Mouse (Mus musculus) liver, postnatal 0 days (tissue): ENCODE data around the gene Stard3nl. TPM values are rescaled to one million over a fixed set of nuclear protein-coding genes. Genes with fewer than 3 reads are reported as not detected.
A peak's percentile ranks its signal among the peaks of the same experiment; 100 is the strongest.

Source experiments
- ATAC-seq: fragments of 200-750 bp; cut with Nextera tagmentation; 2 replicates; pipeline ENCODE4 v1.8.0; 2017; ENCODE audit warnings: mild to moderate bottlenecking, moderate library complexity
- DNase-seq: peaks from one replicate; pipeline ENCODE4 v3.0.0-alpha.2; 2016
- H3K27ac ChIP-seq: fragments of 300-500 bp; sonication (generic); 2 replicates; pipeline ENCODE4 v1.5.1; 2014; ENCODE audit warnings: antibody characterized with exemption, moderate library complexity, mild to moderate bottlenecking, low read depth
- H3K27me3 ChIP-seq: fragments of 300-500 bp; sonication (generic); 2 replicates; pipeline ENCODE4 v1.6.1; 2014; ENCODE audit warnings: low read length, control low read depth, mixed read lengths; ENCODE audit not compliant: insufficient read depth
- H3K36me3 ChIP-seq: fragments of 300-500 bp; sonication (generic); replicated peaks from 2 replicates; pipeline ENCODE4 v1.6.1; 2014; ENCODE audit warnings: mild to moderate bottlenecking, control low read depth, low read length, moderate library complexity, mixed read lengths; ENCODE audit not compliant: insufficient read depth
- H3K4me1 ChIP-seq: fragments of 300-500 bp; sonication (generic); 2 replicates; pipeline ENCODE4 v1.6.1; 2014; ENCODE audit warnings: antibody characterized with exemption, mild to moderate bottlenecking, control low read depth; ENCODE audit not compliant: insufficient read depth
- H3K4me2 ChIP-seq: fragments of 300-500 bp; sonication (generic); 2 replicates; pipeline ENCODE4 v1.6.1; 2014; ENCODE audit warnings: low read depth, mild to moderate bottlenecking, low read length, moderate library complexity, mixed read lengths
- H3K4me3 ChIP-seq: fragments of 300-500 bp; sonication (generic); 2 replicates; pipeline ENCODE4 v1.5.1; 2014; ENCODE audit warnings: low read depth, low read length
- H3K9ac ChIP-seq: fragments of 300-500 bp; sonication (generic); replicated peaks from 2 replicates; pipeline ENCODE4 v1.6.1; 2014; ENCODE audit warnings: mild to moderate bottlenecking, moderate library complexity
- H3K9me3 ChIP-seq: fragments of 300-500 bp; sonication (generic); 2 replicates; pipeline ENCODE4 v1.6.1; 2016; ENCODE audit warnings: mild to moderate bottlenecking, control low read depth, low read length, mixed read lengths
- CTCF ChIP-seq: sonication (generic); IDR thresholded peaks from 2 replicates; pipeline ENCODE4 v1.5.1; 2016; ENCODE audit warnings: antibody characterized with exemption, low read depth
- EP300 ChIP-seq: IDR thresholded peaks from 2 replicates; pipeline ENCODE4 v1.6.1; 2016; ENCODE audit warnings: antibody characterized with exemption, low read depth, mild to moderate bottlenecking
- WGBS: fragments of 180-500 bp; shearing (Covaris S2); extraction: QIAGEN DNeasy Blood & Tissue Kit; methylation state at CpG from one replicate; pipeline ENCODE4 v1.1.7; 2014; ENCODE audit not compliant: insufficient replicate concordance; 5-methylcytosine and 5-hydroxymethylcytosine counted together
- polyA plus RNA-seq: library from polyadenylated mRNA; unstranded; fragments of >200 nt; fragmentation: Nextera tagmentation; extraction: Ambion mirVana; gene quantifications from 2 replicates; pipeline ENCODE4 v1.2.1, GENCODE M21; 2015

Gene Stard3nl
- polyA plus RNA-seq, 1 experiment from 2014 or later: 19.5 TPM

GRCm38 (mm10) chr13:19367536-19367935 is 28.1 kb downstream of the Stard3nl start:
- H3K36me3 ChIP-seq: peaks cover 11% of the 10 kb centered on the region
- H3K9ac ChIP-seq: no peak overlapping the region
- H3K9me3 ChIP-seq: no peaks in the 10 kb centered on the region
- no peaks in the 10 kb centered on the region for H3K27me3 ChIP-seq
- H3K27ac ChIP-seq: no peak overlapping the region
- peaks cover 3% of the 10 kb centered on the region; the same call in 1 of the 2 replicates for H3K4me1 ChIP-seq
- no peak for ATAC-seq
- DNase-seq: no peak
- TF ChIP-seq CTCF: no peak
- TF ChIP-seq EP300: no peak
- H3K4me2 ChIP-seq: no peak overlapping the region
- 83% methylated on average over 7 of the region's 7 CpGs for WGBS
- no peak overlapping the region for H3K4me3 ChIP-seq

- no peak for DNase-seq
These were observed 28.7 kb downstream of the Stard3nl start for GRCm38 (mm10) chr13:19366866-19367265.

DNA sequence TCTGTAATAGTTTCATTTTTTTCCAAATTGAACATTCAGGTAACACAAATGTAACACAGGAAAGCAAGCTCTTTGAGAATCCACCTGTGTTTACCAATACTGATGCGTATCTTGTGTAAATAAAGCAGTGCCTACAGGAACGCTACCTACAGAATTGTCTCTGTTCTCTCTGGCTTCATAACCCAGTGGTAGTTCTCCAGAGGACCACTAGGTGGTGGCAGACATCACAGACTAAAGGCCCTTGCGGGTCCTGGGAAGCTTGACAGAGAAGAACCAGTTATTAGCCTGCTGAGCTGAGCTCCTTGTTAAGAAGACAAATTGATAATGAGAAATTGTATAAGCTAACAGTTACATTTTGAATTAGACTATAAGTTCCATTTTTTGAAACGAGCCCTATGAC is 30.0 kb downstream of the Stard3nl start:
- H3K27ac ChIP-seq: no peak overlapping the region
- H3K4me1 ChIP-seq: peaks cover 3% of the 10 kb centered on the region; the same call in 1 of the 2 replicates
- no peak overlapping the region for H3K4me3 ChIP-seq
- H3K27me3 ChIP-seq: no peaks in the 10 kb centered on the region
- TF ChIP-seq CTCF (peak; percentile 94), EP300 (no peak)
- peaks cover 9% of the 10 kb centered on the region for H3K36me3 ChIP-seq
- ATAC-seq (peak; percentile 44), DNase-seq (peak; percentile 76)
- H3K4me2 ChIP-seq: no peak overlapping the region
- 29% methylated on average over 4 of the region's 4 CpGs for WGBS
- H3K9ac ChIP-seq: no peak overlapping the region
- no peaks in the 10 kb centered on the region for H3K9me3 ChIP-seq

More at GRCm38 (mm10) chr13:19366866-19367265, 28.7 kb downstream of the Stard3nl start:
- Histone ChIP-seq H3K9me3 (no peaks in the 10 kb centered on the region), H3K27me3 (no peaks in the 10 kb centered on the region), H3K36me3 (peaks cover 11% of the 10 kb centered on the region), H3K9ac (no peak overlapping the region), H3K4me2 (no peak overlapping the region), H3K27ac (no peak overlapping the region), H3K4me1 (peaks cover 3% of the 10 kb centered on the region; the same call in 1 of the 2 replicates), H3K4me3 (no peak overlapping the region)
- TF ChIP-seq EP300 (no peak), CTCF (no peak)
- no peak for ATAC-seq
- WGBS: 54% methylated on average over 2 of the region's 2 CpGs

DNA sequence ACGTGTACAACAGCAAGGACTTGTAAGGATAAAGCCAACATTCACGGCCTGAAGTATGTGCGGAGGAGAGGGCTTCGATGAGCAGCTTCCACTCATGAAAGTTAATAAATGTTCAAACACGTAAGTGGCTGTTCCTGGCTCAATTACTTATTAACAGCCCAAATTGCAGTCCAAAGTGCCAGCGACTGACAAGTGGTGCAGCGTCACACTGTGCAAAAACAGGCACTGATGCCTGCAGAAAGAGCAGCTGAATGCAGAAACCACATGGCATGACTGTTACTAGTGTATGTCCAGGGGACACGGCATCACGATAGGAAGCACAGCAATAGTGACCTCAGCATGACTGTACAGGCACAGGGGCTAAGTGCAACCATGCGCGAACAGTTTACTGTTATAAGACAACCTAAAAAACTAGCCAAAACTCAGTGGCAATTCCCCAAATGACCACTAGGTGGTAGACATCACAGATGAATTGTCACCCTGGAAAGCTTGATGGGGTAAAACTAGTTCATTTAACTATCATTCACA is 31.3 kb downstream of the Stard3nl start:
- TF ChIP-seq CTCF (peak; percentile 84), EP300 (no peak)
- H3K27ac ChIP-seq: no peak overlapping the region
- peak; percentile 56 for DNase-seq
- H3K9me3 ChIP-seq: no peaks in the 10 kb centered on the region
- peaks cover 5% of the 10 kb centered on the region; the same call in 1 of the 2 replicates for H3K36me3 ChIP-seq
- H3K4me2 ChIP-seq: no peak overlapping the region
- peak; percentile 84 for ATAC-seq
- no peaks in the 10 kb centered on the region for H3K27me3 ChIP-seq
- no peak overlapping the region for H3K9ac ChIP-seq
- H3K4me3 ChIP-seq: no peak overlapping the region
- 59% methylated on average over 11 of the region's 11 CpGs for WGBS
- H3K4me1 ChIP-seq: peaks cover 3% of the 10 kb centered on the region; the same call in 1 of the 2 replicates

DNA sequence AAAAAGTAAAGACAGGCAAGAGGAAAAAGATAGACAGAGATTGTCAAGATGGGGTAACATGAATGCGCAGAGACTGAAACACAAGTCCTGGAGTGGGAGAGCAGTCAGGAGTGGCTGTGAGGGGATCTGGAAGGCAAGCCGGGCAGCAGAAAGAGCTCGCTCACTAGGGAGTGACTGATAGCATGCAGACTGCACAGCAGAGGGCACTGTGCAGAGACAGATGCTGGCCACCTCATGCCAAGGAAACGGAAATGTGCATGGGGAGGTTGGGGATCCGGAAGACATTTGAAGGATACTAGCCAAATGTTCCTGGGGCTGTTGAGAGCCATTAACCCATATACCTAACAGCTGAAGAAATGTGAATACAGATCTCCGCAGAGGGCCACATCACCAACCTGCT is 33.2 kb downstream of the Stard3nl start:
- DNase-seq: no peak
- H3K27me3 ChIP-seq: no peaks in the 10 kb centered on the region
- no peak overlapping the region for H3K9ac ChIP-seq
- no peak for ATAC-seq
- H3K4me1 ChIP-seq: peaks cover 3% of the 10 kb centered on the region; the same call in 1 of the 2 replicates
- no peak overlapping the region for H3K4me3 ChIP-seq
- WGBS: 68% methylated on average over 6 of the region's 6 CpGs
- TF ChIP-seq CTCF (peak; percentile 53), EP300 (no peak)
- peaks cover 7% of the 10 kb centered on the region; the same call in 1 of the 2 replicates for H3K36me3 ChIP-seq
- H3K27ac ChIP-seq: no peak overlapping the region
- no peak overlapping the region for H3K4me2 ChIP-seq
- no peaks in the 10 kb centered on the region for H3K9me3 ChIP-seq

DNA sequence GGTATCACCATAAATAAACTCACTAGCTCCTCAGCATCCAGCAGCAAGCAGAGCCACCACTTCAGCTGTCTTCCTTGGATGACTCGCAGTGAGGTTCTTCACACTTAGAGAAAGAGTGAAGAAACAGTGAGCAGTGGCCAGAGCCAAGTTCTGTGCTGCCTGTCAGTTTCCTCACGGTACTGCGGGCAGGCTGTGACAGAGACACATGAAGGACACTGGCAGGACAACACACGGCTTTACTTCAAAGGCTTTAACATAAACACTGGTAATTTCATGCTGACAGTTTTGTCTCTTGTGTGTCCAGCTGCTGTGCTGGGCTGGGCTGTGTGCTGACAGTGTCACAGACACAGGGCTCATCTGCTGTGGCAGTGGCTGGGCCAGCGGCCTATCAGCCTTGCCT is 37.6 kb downstream of the Stard3nl start:
- Histone ChIP-seq H3K9me3 (no peaks in the 10 kb centered on the region), H3K27ac (no peak overlapping the region), H3K9ac (no peak overlapping the region), H3K4me1 (no peaks in the 10 kb centered on the region), H3K36me3 (peaks cover 10% of the 10 kb centered on the region; the same call in 1 of the 2 replicates), H3K27me3 (no peaks in the 10 kb centered on the region), H3K4me3 (no peak overlapping the region), H3K4me2 (no peak overlapping the region)
- TF ChIP-seq CTCF (no peak), EP300 (no peak)
- DNase-seq: no peak
- no peak for ATAC-seq
- WGBS: 74% methylated on average over 5 of the region's 5 CpGs

- Histone ChIP-seq H3K4me2 (no peak overlapping the region), H3K27me3 (no peaks in the 10 kb centered on the region), H3K4me1 (no peaks in the 10 kb centered on the region), H3K4me3 (no peak overlapping the region), H3K9ac (no peak overlapping the region), H3K27ac (no peak overlapping the region), H3K36me3 (peaks cover 10% of the 10 kb centered on the region; the same call in 1 of the 2 replicates), H3K9me3 (no peaks in the 10 kb centered on the region)
- TF ChIP-seq CTCF: no peak
- TF ChIP-seq EP300: no peak
- no peak for DNase-seq
- no peak for ATAC-seq
- 78% methylated on average over 7 of the region's 7 CpGs for WGBS
These were observed 38.3 kb downstream of the Stard3nl start for GRCm38 (mm10) chr13:19357301-19357700.
